Mouse (Mus musculus) frontal cortex, postnatal 36 days (tissue): ENCODE measurements around the gene Eif2b5.

ENCODE experiments used
- DNase-seq, 2 experiments: peaks; one replicate each; pipeline ENCODE4 v3.0.0; 2022; ENCODE audit warnings: low spot score in 2 of 2

The Eif2b5 gene

GRCm38 (mm10) chr16:20489233-20489632 is 9.4 kb upstream of the Eif2b5 start:
- peak in 1 of 2 experiments; percentile 33 for DNase-seq

GRCm38 (mm10) chr16:20490581-20490980 is 8.0 kb upstream of the Eif2b5 start:
- no peak for DNase-seq

GRCm38 (mm10) chr16:20491301-20491700 is 7.3 kb upstream of the Eif2b5 start:
- no peak for DNase-seq

- DNase-seq, result no peak
Measured at GRCm38 (mm10) chr16:20493452-20493851, 5.2 kb upstream of the Eif2b5 start.

GRCm38 (mm10) chr16:20496671-20497600 is 1.7 kb upstream of the Eif2b5 start:
- DNase-seq, result peak; percentile 53 to 76

GRCm38 (mm10) chr16:20497980-20498676 is 489 bp upstream of the Eif2b5 start:
- peak in 1 of 2 experiments; percentile 19 for DNase-seq

- peak; percentile 35 to 48 for DNase-seq
Measured at GRCm38 (mm10) chr16:20506000-20506399, 7.4 kb downstream of the Eif2b5 start.

- DNase-seq, result peak in 1 of 2 experiments; percentile 31
Measured at GRCm38 (mm10) chr16:20509349-20509748, 10.7 kb downstream of the Eif2b5 start.

- DNase-seq, result no peak
Measured at GRCm38 (mm10) chr16:20511277-20511847, 12.7 kb downstream of the Eif2b5 start.

- no peak for DNase-seq
Measured at GRCm38 (mm10) chr16:20516032-20516431, 17.4 kb downstream of the Eif2b5 start.

GRCm38 (mm10) chr16:20516726-20517201 is 18.1 kb downstream of the Eif2b5 start, which contains the start of gene Dvl3:
Dvl3 (plus strand) TSS chr16:20516982.
- DNase-seq, result peak; percentile 80 to 87

- DNase-seq, result no peak
Measured at GRCm38 (mm10) chr16:20517216-20517615, 18.6 kb downstream of the Eif2b5 start.

- no peak for DNase-seq
Measured at GRCm38 (mm10) chr16:20517701-20518374, 19.2 kb downstream of the Eif2b5 start.

GRCm38 (mm10) chr16:20523886-20524285 is 25.3 kb downstream of the Eif2b5 start:
- no peak for DNase-seq

GRCm38 (mm10) chr16:20528779-20529178 is 30.2 kb downstream of the Eif2b5 start:
- no peak for DNase-seq

GRCm38 (mm10) chr16:20529375-20529774 is 30.8 kb downstream of the Eif2b5 start:
- DNase-seq, result no peak

GRCm38 (mm10) chr16:20530941-20531340 is 32.3 kb downstream of the Eif2b5 start:
- no peak for DNase-seq

- no peak for DNase-seq
Measured at GRCm38 (mm10) chr16:20534617-20535295, 36.1 kb downstream of the Eif2b5 start.

GRCm38 (mm10) chr16:20535296-20536080 is 36.9 kb downstream of the Eif2b5 start, which contains the start of gene Ap2m1:
Ap2m1 (plus strand) TSS chr16:20535478.
- DNase-seq, result peak; percentile 89 to 97

GRCm38 (mm10) chr16:20536081-20536665 is 37.6 kb downstream of the Eif2b5 start:
- no peak for DNase-seq
